Mouse (Mus musculus) lung, adult 2 months (tissue): ENCODE data around the gene Dlx6. TPM values are rescaled to one million over a fixed set of nuclear protein-coding genes. Genes with fewer than 3 reads are reported as not detected.

Experiments
- DNase-seq: peaks from one replicate; pipeline ENCODE4 v3.0.0; 2022
- H3K4me1 ChIP-seq: fragments of 200-500 bp; 2 replicates; pipeline ENCODE4 v1.6.1; 2011; ENCODE audit warnings: low read length; ENCODE audit not compliant: control insufficient read depth, insufficient read depth
- H3K4me3 ChIP-seq: fragments of 200-500 bp; replicated peaks from 2 replicates; pipeline ENCODE3; 2011; ENCODE audit warnings: low read depth, mild to moderate bottlenecking, control low read depth, low read length; ENCODE audit errors: extremely low read depth
- CTCF ChIP-seq: fragments of 200-500 bp; IDR thresholded peaks from 2 replicates; pipeline ENCODE4 v1.5.1; 2011; ENCODE audit warnings: mild to moderate bottlenecking, low read length, control low read depth; ENCODE audit not compliant: insufficient read depth
- POLR2A ChIP-seq: fragments of 200-500 bp; IDR thresholded peaks from 2 replicates; pipeline ENCODE4 v1.6.1; 2011; ENCODE audit warnings: low read depth, mild to moderate bottlenecking, control low read depth, low read length, borderline replicate concordance; ENCODE audit errors: extremely low read depth
- WGBS: fragments of 180-500 bp; shearing (Covaris S2); methylation state at CpG from one replicate; pipeline ENCODE4 v1.1.7; 2018; 5-methylcytosine and 5-hydroxymethylcytosine counted together
- polyA plus RNA-seq: library from polyadenylated mRNA; depleted of rRNA; stranded (reverse); fragments of >200 nt; gene quantifications from 2 replicates; pipeline ENCODE4 v1.2.3, GENCODE M21; 2012

Gene Dlx6
- polyA plus RNA-seq, 1 experiment = not detected

GRCm38 (mm10) chr6:6874073-6874771 is 11.1 kb downstream of the Dlx6 start:
- TF ChIP-seq POLR2A = no peak
- TF ChIP-seq CTCF = no peak
- H3K4me3 ChIP-seq = no peak overlapping the region
- 3% methylated on average over 24 of the region's 25 CpGs for WGBS
- no peaks in the 10 kb centered on the region for H3K4me1 ChIP-seq
- no peak for DNase-seq

GRCm38 (mm10) chr6:6875136-6875535 is 12.0 kb downstream of the Dlx6 start:
- no peak for DNase-seq
- no peak overlapping the region for H3K4me3 ChIP-seq
- 5% methylated on average over 11 of the region's 11 CpGs for WGBS
- TF ChIP-seq POLR2A (no peak), CTCF (no peak)
- no peaks in the 10 kb centered on the region for H3K4me1 ChIP-seq

GRCm38 (mm10) chr6:6875676-6876075 is 12.5 kb downstream of the Dlx6 start:
- WGBS = 9% methylated on average over 9 of the region's 9 CpGs
- TF ChIP-seq POLR2A (no peak), CTCF (no peak)
- DNase-seq = no peak
- Histone ChIP-seq H3K4me1 (no peaks in the 10 kb centered on the region), H3K4me3 (no peak overlapping the region)

- no peak for TF ChIP-seq POLR2A
- no peak for TF ChIP-seq CTCF
- WGBS = 16% methylated on average over 2 of the region's 2 CpGs
- H3K4me3 ChIP-seq = no peak overlapping the region
- no peak for DNase-seq
- H3K4me1 ChIP-seq = no peaks in the 10 kb centered on the region
These were observed 13.1 kb downstream of the Dlx6 start for GRCm38 (mm10) chr6:6876231-6876630.

- no peak for DNase-seq
- TF ChIP-seq CTCF (no peak), POLR2A (no peak)
- no peak overlapping the region for H3K4me3 ChIP-seq
- H3K4me1 ChIP-seq = no peaks in the 10 kb centered on the region
- 20% methylated on average over 7 of the region's 7 CpGs for WGBS
These were observed 13.6 kb downstream of the Dlx6 start for GRCm38 (mm10) chr6:6876731-6877130.

- Histone ChIP-seq H3K4me1 (no peaks in the 10 kb centered on the region), H3K4me3 (no peak overlapping the region)
- 15% methylated on average over 5 of the region's 5 CpGs for WGBS
- no peak for DNase-seq
- TF ChIP-seq POLR2A (no peak), CTCF (no peak)
These were observed 14.3 kb downstream of the Dlx6 start for GRCm38 (mm10) chr6:6877346-6877910.

GRCm38 (mm10) chr6:6877981-6878840 is 15.1 kb downstream of the Dlx6 start:
- TF ChIP-seq CTCF = no peak
- H3K4me1 ChIP-seq = no peaks in the 10 kb centered on the region
- WGBS = 7% methylated on average over 34 of the region's 34 CpGs
- DNase-seq = no peak
- H3K4me3 ChIP-seq = no peak overlapping the region

GRCm38 (mm10) chr6:6878841-6879291 is 15.7 kb downstream of the Dlx6 start:
- 3% methylated on average over 14 of the region's 14 CpGs for WGBS
- TF ChIP-seq CTCF = no peak
- TF ChIP-seq POLR2A = no peak
- Histone ChIP-seq H3K4me1 (no peaks in the 10 kb centered on the region), H3K4me3 (no peak overlapping the region)
- no peak for DNase-seq

GRCm38 (mm10) chr6:6879371-6880325 is 16.5 kb downstream of the Dlx6 start:
- TF ChIP-seq POLR2A (no peak), CTCF (no peak)
- H3K4me3 ChIP-seq = no peak overlapping the region
- DNase-seq = no peak
- no peaks in the 10 kb centered on the region for H3K4me1 ChIP-seq
- WGBS = 5% methylated on average over 44 of the region's 44 CpGs
